Mouse (Mus musculus): ENCODE measurements at regions not wholly inside any gene's neighbourhood (a gene's known extent, or its start where the extent isn't known, plus 50 kb on each side); places are given as distances from the start of the nearest gene placed in this dataset.

- TF ChIP-seq CTCF (IDR thresholded peaks at IDR 0.05; ENCODE audit: borderline replicate concordance, insufficient read depth, low read depth, low read length) (no peak), POLR2A (IDR thresholded peaks at IDR 0.05; ENCODE audit: borderline replicate concordance, insufficient read depth, low read length) (no peak)
Observed at GRCm38 (mm10) chr12:107322861-107323260, 165.6 kb upstream of the 3110018I06Rik start.

Data from cerebellum, adult 2 months (tissue).